Mouse (Mus musculus) MEL (cell line): Measurements from ENCODE around the gene Ypel5.

Experiments used
- CTCF ChIP-seq, 3 experiments: IDR thresholded peaks in 2 of 3; conservative IDR thresholded peaks in 1 of 3; 2 replicates each; pipeline ENCODE4 v1.5.1; 2011 to 2012; ENCODE audit warnings: low read length in 3 of 3, low read depth in 2 of 3, mild to moderate bottlenecking in 2 of 3, improper control_type of control experiment in 1 of 3, inconsistent platforms in 1 of 3, mixed read lengths in 1 of 3, moderate library complexity in 1 of 3; ENCODE audit not compliant: control insufficient read depth in 1 of 3, insufficient read depth in 1 of 3, poor library complexity in 1 of 3, severe bottlenecking in 1 of 3
- MAX ChIP-seq: IDR thresholded peaks from 2 replicates; pipeline ENCODE4 v1.6.1; 2011; ENCODE audit warnings: low read length, improper control_type of control experiment
- ZC3H11A ChIP-seq: IDR thresholded peaks from 2 replicates; pipeline ENCODE4 v1.6.1; 2012; ENCODE audit warnings: low read depth, mild to moderate bottlenecking, inconsistent platforms, low read length, improper control_type of control experiment

GRCm38 (mm10) chr17:72795392-72796047 lies 40.7 kb upstream of the Ypel5 start:
- no peak for TF ChIP-seq CTCF (IDR thresholded peaks at IDR 0.05 in 2 of 3, conservative IDR thresholded peaks at IDR 0.05 in 1 of 3; ENCODE audit: control insufficient read depth in 1 of 3, insufficient read depth in 1 of 3, low read depth in 2 of 3, low read length in 3 of 3, poor library complexity in 1 of 3, severe bottlenecking in 1 of 3)
- no peak for TF ChIP-seq ZC3H11A
- TF ChIP-seq MAX = no peak
